Mouse (Mus musculus) E14TG2a.4 (cell line): ENCODE measurements at regions not wholly inside any gene's neighbourhood (a gene's known extent, or its start where the extent isn't known, plus 50 kb on each side); places are given as distances from the start of the nearest gene placed in this dataset.

Source experiments
- H3K27me3 ChIP-seq: 2 replicates; pipeline ENCODE4 v1.6.1; 2014; ENCODE audit warnings: low read length, control low read depth; ENCODE audit not compliant: insufficient read depth
- H3K36me3 ChIP-seq: 2 replicates; pipeline ENCODE4 v1.6.1; 2014; ENCODE audit warnings: low read length, control low read depth; ENCODE audit not compliant: insufficient read depth
- H3K4me1 ChIP-seq: replicated peaks from 2 replicates; pipeline ENCODE4 v1.6.1; 2014; ENCODE audit warnings: low read depth, low read length, control low read depth
- H3K4me3 ChIP-seq: replicated peaks from 2 replicates; pipeline ENCODE4 v1.5.1; 2014; ENCODE audit warnings: mild to moderate bottlenecking, low read length
- H3K9me3 ChIP-seq: 2 replicates; pipeline ENCODE4 v1.6.1; 2014; ENCODE audit warnings: low read length, control low read depth
- CTCF ChIP-seq: conservative IDR thresholded peaks from 2 replicates; pipeline ENCODE4 v1.5.1; 2014; ENCODE audit warnings: low read length
- NANOG ChIP-seq: IDR thresholded peaks from 2 replicates; pipeline ENCODE4 v1.6.1; 2014; ENCODE audit warnings: borderline replicate concordance, low read length, mixed read lengths
- POU5F1 ChIP-seq: IDR thresholded peaks from 2 replicates; pipeline ENCODE4 v1.6.1; 2014; ENCODE audit warnings: low read length, borderline replicate concordance

DNA sequence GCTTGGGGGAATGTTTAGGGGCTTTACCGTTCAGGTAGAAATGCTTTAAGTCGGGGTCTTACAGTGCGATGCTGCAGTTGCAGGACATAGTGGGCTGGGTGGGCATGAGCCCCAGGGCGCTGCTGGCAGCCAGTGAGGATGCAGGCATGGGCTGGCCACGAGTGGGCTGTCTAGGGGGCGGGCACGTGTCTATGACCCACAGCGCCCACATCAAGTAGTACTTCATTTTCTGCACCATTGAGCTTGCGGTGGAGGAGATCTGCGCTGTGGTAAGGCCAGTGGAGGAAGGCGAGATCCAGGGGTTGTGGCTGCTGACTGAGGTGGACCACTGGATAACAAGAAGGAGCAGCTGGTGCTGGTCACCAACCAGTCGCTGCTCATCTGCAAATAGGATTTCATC is 52.4 kb upstream of the Olfr291 start:
- no peaks in the 10 kb centered on the region for H3K36me3 ChIP-seq
- no peak overlapping the region for H3K4me3 ChIP-seq
- no peaks in the 10 kb centered on the region for H3K9me3 ChIP-seq
- no peaks in the 10 kb centered on the region for H3K4me1 ChIP-seq
- TF ChIP-seq NANOG, result no peak
- TF ChIP-seq POU5F1, result no peak
- TF ChIP-seq CTCF, result no peak
- no peaks in the 10 kb centered on the region for H3K27me3 ChIP-seq

- Histone ChIP-seq H3K4me1 (no peaks in the 10 kb centered on the region), H3K36me3 (no peaks in the 10 kb centered on the region), H3K27me3 (no peaks in the 10 kb centered on the region), H3K4me3 (no peak overlapping the region), H3K9me3 (no peaks in the 10 kb centered on the region)
- TF ChIP-seq NANOG (no peak), CTCF (no peak), POU5F1 (no peak)
Measured at GRCm38 (mm10) chr7:84794655-84795054, 58.7 kb upstream of the Olfr291 start.

DNA sequence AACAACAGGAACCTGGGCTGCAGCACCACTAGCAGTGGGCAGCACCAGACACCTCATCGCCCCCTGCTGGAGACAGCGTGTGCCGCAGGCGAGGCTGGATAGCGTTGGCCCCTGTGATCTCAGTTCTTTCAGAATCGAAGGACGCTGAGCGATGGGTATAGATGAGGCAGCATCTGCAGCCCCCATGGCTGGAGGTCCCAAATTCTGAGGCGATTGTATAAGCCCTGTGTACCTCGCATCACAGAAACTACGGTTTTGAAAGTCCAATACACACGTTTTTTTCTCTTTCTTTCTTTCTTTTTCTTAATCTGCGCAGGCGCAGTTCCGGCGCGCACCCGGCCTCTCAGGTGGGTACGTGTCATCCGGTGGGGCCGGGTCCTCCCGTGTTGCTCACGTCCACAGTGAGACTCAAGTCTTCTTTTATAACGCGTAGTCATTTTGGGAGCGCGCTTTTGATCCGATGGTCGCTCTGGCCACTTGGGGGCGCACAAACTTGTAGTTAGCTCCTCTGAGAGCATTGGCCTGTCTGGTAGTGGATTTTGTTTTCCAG is 74.0 kb upstream of the Olfr291 start:
- Histone ChIP-seq H3K36me3 (no peaks in the 10 kb centered on the region), H3K9me3 (no peaks in the 10 kb centered on the region), H3K4me3 (peak overlapping the region; percentile 74)

DNA sequence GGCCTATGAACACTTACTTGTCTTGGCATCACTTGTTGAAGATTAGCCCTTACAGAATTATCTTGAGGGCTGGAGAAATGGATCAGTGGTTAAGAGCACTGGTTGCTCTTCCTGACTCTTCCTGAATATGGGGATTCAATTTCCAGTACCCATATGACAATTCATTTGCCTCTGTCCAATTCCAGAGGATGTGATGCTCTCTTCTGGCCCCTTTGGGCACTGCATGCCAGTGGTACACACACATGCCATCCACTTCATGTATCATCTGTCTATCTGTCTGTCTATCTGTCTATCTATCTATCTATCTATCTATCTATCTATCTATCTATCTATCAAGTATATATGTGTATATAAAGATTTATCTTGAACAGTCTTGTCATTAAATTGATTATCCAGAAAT is 75.7 kb upstream of the Olfr291 start:
- Histone ChIP-seq H3K9me3 (no peaks in the 10 kb centered on the region), H3K4me3 (no peak overlapping the region), H3K36me3 (no peaks in the 10 kb centered on the region), H3K27me3 (no peaks in the 10 kb centered on the region), H3K4me1 (no peaks in the 10 kb centered on the region)
- no peak for TF ChIP-seq NANOG
- TF ChIP-seq CTCF, result peak; percentile 2; the same call in 1 of the 2 replicates
- no peak for TF ChIP-seq POU5F1

More for the DNA sequence above, 74.0 kb upstream of the Olfr291 start:
- peak; percentile 83 for TF ChIP-seq CTCF
- no peak for TF ChIP-seq POU5F1
- no peaks in the 10 kb centered on the region for H3K27me3 ChIP-seq
- no peaks in the 10 kb centered on the region for H3K4me1 ChIP-seq

- Histone ChIP-seq H3K4me3 (no peak overlapping the region), H3K36me3 (no peaks in the 10 kb centered on the region), H3K9me3 (no peaks in the 10 kb centered on the region), H3K27me3 (no peaks in the 10 kb centered on the region), H3K4me1 (no peaks in the 10 kb centered on the region)
- TF ChIP-seq NANOG (no peak), CTCF (no peak), POU5F1 (no peak)
Measured at GRCm38 (mm10) chr7:84756261-84756660, 66.5 kb upstream of the Zfand6 start.

DNA sequence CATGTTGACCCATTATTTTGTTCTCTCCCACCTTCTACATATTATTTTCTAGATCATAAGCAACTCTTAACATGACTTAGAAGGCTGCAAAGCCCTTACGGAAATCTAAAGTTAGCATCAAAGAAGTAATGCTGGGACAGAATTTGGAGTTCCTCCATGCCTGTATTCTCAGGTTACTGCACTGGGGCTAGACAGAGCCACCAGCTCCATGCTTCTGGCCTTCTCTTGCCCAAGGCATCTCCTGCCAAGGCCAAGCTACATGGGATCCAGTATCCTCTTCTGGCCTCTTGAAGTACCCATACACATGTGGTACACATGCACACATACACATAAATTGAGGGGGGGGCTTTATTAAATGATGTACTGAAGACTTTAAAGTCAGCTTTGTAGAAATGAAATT is 63.6 kb upstream of the Zfand6 start:
- no peaks in the 10 kb centered on the region for H3K4me1 ChIP-seq
- H3K9me3 ChIP-seq, result no peaks in the 10 kb centered on the region
- H3K36me3 ChIP-seq, result no peaks in the 10 kb centered on the region
- no peak overlapping the region for H3K4me3 ChIP-seq
- H3K27me3 ChIP-seq, result peaks cover 6% of the 10 kb centered on the region; the same call in 1 of the 2 replicates
- TF ChIP-seq NANOG (no peak), CTCF (no peak), POU5F1 (no peak)

GRCm38 (mm10) chr7:84749434-84750301 is 59.9 kb upstream of the Zfand6 start:
- Histone ChIP-seq H3K9me3 (no peaks in the 10 kb centered on the region), H3K27me3 (peaks cover 6% of the 10 kb centered on the region; the same call in 1 of the 2 replicates), H3K36me3 (no peaks in the 10 kb centered on the region), H3K4me3 (peak overlapping the region; percentile 60), H3K4me1 (no peaks in the 10 kb centered on the region)
- TF ChIP-seq POU5F1, result no peak
- peak; percentile 47 for TF ChIP-seq CTCF

DNA sequence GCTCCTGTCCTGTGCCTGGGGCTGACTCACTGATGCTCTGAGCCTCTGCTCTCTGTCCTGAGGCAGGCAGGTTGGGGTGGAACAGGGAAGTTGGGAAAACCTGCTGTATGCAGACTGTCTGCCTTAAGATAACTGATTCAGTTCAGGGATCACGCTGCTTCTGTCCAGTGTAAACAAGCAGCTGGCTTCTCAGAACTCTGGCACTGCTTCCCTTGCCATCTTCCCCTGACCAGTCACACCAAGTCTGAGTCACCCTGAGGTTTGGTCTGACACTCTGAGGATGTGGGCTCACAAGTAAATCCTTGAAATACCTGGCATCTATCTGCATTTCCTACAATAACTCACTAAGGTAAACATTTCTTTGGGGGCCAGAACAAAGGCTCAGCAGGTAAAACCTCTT is 58.1 kb upstream of the Zfand6 start:
- TF ChIP-seq POU5F1, result no peak
- TF ChIP-seq NANOG, result no peak
- no peak for TF ChIP-seq CTCF

More for the DNA sequence above, 58.1 kb upstream of the Zfand6 start:
- Histone ChIP-seq H3K27me3 (peaks cover 6% of the 10 kb centered on the region; the same call in 1 of the 2 replicates), H3K4me3 (no peak overlapping the region), H3K36me3 (no peaks in the 10 kb centered on the region), H3K4me1 (no peaks in the 10 kb centered on the region), H3K9me3 (no peaks in the 10 kb centered on the region)
